Mouse (Mus musculus) spleen, adult 18-20 months (tissue): ENCODE measurements around the gene Dnajc27.

Experiments
- DNase-seq, 2 experiments: peaks; one replicate each; pipeline ENCODE4 v3.0.0; 2022; ENCODE audit warnings: mixed read lengths in 2 of 2

Dnajc27 gene

DNA sequence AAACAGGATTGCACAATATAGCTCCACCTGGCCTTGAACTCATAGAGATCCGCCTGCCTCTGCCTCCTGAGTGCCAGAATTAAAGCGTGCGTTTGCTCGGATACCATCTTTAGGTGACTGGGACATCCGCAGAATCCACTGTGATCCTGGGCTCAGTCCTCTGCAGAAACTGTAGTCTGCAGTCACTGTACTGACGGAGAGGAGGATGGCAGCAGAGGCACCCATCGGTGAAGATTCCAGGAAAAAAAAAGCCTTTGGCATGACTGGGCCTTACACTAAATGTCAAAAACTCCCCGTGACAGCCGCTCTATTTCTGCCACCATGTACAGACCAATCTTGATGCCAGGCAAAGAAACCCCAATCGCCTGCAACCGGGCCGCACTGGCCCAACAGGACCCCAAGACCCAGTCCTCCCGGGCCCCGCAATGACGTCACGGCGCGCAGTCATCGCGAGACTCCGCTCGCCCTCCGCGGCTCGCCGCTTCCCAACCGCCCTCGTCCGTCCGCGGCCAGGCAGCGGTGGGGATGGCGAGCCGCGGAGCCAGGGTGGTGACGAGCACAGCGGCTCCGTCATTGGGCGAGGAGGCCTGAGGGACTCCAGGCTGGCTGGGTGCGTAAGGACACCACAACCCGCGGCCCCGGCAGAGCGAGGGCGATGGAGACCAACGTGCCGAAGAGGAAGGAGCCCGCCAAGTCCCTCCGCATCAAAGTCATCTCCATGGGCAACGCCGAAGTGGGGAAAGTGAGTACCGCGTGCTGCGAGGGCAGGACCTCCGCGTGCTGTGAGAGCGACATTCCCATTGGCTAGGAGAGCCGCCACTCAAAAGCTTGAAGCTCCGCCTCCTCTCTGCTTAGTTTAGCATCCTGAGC is at the start of gene Dnajc27:
Gene Dnajc27 (plus strand): TSS at position 452 of the 870 bp plus-strand sequence.
- DNase-seq = peak; percentile 87 to 92

DNA sequence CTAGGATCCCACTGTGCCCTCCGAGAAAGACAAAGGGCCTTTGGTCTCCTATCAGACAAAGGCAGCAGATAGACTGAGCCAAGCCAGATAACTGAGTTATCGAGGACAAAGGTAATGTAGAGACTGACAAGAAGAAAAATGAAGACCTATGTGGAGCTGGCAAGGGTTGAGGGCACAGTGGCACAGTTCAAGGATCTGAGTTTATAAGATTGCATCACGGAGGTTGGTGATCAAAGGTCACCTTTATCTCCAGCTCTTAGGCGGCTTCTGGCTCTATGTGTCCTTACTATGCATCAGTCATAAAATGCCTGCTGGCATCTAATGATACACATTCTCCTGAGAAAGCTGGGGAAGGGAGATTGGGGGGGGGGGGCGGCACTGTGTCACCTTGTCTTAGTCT is 46.2 kb upstream of the Dnajc27 start:
- no peak for DNase-seq

DNA sequence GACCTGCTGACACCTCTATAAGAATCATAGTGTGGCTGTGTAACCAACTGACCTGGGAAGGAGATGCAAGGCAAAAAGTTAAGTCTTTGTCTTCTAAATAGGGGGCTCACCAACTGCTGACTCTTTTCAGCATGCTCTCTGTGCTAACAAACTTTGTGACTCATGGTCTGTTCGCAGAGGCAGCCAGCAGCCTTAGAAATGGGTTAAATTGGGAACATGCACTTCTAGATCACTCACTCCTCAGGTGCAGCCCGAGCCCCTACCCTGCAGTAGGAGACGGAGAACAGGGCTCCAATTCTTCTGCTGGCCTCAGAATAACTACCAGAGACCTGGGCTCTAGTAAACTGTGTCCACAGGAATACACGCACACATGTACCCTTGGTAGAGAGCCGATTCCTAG is 44.9 kb upstream of the Dnajc27 start:
- no peak for DNase-seq

DNA sequence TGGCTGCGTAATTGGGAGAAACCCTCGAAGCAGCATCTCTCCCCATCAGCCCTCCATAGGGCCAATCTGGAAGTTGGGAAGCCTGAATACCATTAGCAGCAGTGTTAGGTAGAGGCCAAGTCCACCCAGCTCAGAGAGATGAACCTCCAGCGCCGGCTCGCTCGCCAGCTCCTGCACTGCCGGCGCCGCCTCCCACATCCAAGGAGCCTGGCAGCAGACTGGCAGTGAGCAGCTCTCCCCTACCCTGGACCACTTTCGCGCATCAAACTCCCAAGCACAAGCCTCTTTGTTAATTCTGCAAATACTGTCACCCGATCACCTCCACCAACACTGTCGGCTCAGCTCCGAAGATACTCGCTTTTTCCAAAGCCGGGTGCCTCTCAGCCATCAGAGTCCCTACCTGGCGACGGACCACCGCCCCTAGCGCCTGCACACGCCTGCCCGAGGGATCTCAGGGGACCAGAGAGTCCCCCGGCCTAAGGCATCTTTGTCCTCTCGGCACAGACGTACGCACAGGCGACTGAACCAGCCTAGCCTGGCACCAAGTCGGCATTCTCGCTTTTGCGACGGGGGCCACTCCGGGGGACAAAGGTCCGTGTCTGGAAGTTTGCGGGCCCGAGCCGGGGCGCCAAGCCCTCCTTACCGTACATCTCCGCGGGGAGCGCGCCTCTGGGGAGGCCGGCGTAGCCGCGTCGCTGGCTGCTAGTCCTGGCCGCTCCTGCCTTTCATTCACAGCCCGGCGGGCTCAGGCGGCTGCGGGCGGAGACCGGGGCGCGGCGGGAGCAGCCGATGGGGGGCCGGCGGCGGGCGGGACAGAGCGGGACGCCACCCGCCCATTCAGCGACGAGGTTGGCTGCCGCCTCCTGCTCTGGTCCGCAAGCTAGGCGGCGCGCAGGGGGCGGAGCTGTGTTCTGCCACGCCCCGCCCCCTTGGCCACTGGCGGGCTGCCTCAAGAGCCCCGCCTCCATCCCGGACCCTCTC is 44.0 kb upstream of the Dnajc27 start, which contains the start of gene Efr3b:
Gene Efr3b (minus strand): TSS at position 855 of the 981 bp plus-strand sequence.
- DNase-seq = peak; percentile 57 to 67

DNA sequence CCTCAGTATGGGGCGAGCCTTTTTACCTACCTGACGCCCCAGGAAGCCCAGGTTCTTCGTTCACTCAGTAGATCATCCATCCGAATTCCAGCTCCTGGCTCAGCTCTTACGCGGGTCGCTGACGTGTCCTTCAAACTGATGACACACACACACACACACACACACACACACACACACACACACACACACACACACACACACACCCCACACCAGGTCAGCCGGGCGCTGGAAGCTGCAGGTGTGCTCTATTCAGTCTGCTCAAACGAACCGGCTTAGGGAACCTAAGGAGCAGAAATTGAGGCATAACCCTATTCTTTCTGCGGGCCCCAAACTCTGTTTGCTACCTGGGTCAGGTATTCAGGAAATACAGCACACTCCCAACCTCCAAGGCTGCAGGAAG is 43.3 kb upstream of the Dnajc27 start:
- no peak for DNase-seq

DNA sequence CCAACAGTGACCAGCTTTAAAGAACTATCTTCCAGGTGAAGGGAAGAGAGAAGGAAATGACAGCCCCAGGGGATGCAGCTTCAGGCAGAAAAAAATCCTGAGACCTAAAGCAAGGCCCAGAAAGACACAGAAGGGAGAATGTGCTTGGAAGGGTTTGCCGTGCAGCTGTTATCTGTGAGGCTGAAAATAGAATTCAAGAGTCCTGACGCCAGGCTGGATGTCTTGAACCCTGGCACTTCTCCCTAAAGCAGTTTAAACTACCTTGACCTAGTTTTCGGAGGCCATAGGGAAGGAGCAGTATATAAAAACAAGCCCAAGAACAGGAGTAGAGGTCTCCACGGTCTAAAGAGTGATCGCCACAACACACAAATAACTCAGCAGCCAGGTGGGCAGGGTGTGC is 40.0 kb upstream of the Dnajc27 start:
- DNase-seq = no peak

DNA sequence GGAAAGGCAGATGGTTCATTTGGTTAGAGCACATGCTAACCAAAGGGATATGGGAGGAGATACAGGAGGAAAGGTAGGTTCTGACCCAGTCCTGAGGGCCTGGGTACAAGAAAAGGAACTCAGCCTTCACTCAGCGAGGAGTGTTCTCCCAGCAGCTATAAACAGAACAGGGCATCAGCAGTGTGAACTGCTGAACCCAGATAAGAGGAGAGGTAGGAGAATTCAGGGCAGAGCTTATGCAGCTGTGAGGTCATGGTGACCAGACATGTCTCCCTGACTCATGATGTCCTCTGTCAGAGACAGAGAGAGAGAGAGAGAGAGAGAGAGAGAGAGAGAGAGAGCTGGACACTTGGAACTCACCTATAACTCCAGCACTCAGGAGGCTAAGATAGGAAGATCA is 36.4 kb upstream of the Dnajc27 start:
- no peak for DNase-seq

DNA sequence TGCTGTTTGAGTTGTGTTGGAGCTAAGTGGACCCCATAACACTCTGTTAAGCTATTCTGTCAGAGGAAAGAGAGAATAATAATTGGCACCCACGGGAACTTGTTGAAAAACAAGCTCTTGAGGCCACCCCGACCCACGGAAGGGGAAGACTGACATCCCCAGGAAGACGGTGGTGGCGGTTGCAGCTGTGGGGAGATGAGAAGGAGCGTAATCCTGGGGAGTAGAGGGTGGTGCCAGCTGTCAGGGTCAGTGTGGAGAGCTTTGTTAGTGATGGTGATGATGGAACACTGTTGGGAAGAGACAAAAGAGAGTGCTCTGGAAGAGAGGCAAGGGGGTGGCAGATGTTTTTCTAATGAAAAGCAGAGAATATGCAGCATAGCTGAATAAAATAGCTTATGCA is 34.4 kb upstream of the Dnajc27 start:
- no peak for DNase-seq

DNA sequence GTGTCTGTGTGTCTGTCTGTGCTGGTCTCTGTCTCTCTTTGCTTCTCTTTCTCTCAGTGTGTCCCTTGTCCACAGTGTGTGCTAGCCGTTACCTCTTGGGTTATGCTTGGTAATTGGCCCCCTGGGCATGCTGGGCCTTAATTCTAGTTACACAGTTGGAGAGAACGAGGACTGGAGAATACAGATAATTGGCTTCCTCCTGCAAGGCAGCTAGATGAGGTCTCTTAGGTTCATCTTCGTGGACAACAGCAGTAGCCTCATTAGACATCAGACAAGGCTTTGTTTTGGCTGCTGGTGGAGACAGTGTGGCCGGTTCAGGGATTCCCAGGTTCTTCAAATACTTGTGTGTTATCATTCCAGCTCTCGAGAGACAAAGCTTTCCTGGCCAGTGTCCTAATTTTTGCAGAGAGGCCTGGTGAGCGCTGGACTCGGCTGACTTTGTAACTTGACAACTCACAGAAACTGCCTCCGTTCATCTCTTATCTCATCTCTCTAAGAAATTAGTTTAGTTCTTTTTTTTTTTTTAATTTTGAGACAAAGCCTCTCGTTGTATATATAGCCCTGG is 31.4 kb upstream of the Dnajc27 start:
- no peak for DNase-seq

DNA sequence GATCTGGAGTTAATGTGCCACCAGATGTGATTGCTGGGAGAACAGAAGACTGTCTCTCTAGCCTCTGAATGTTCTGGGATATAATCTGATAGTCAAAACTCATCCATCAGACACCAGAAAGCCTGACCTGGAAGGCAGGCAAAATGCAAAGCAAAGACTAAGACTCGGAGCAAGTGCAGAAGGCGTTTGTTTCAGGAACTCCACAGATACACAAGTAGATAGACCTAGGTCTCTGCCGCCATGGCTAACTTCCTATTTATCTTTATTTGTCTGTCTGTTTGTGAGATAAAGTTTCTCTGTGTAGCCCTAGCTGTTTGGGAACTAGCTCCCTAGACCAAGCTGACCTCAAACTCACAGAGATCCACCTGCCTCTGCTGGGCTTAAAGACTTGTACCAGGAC is 28.7 kb upstream of the Dnajc27 start:
- DNase-seq = no peak

DNA sequence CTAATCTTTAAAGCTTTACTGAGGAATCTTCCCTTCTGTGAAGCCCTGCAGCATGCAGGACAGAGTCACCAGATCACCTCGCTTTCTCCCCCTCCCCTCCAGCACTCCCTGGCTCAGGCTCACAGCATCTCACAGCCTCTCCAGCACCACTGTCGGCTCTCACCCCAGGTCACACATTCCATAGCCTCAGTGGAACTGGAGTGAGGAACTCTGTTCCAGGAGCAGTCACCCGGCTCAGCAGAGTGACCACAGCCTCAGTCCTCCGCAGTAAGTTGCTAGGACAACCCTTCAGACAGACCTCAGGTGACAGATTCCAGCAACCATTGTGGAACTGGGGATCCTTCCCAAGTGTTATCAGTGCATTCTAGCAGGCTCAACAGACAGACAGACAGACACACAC is 27.5 kb upstream of the Dnajc27 start:
- no peak for DNase-seq

DNA sequence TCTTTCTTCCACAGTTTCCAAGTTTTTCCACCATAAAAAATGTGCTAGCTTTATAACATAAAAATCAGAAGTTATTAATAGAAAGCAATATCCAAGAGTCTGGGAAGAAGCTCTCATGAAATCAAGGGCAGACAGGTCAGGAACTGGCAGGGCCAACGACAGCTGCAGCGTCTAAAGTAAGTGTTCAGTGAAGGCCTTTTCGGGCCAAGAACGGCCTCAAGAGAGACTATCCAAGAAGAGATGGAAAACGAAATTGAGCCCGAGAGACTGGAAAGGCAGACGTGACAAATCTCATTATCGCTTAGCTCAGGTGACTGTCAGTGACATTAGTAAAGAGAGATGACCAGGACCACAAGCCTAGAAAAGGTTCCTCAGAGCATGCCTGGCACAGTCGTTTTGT is 24.1 kb upstream of the Dnajc27 start:
- DNase-seq = no peak

DNA sequence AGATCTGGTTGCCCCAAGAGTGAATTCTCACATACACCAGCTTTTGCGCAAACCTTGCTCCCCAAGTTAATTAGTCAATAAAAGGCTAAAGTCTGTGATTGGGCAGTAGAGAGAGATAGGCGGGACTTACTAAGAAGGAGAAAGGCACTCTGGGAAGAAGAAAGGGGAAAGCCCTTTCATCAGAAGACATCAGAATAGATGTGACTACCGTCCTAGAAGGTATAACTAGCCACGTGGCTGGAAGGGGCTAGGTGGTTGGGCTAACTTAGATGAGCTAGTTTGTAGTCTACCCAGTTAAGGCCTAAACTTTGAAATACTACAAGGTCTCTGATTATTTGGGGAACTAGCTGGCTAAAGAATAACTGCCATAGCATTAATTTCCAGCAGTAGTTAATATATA is 22.7 kb upstream of the Dnajc27 start:
- DNase-seq = no peak

DNA sequence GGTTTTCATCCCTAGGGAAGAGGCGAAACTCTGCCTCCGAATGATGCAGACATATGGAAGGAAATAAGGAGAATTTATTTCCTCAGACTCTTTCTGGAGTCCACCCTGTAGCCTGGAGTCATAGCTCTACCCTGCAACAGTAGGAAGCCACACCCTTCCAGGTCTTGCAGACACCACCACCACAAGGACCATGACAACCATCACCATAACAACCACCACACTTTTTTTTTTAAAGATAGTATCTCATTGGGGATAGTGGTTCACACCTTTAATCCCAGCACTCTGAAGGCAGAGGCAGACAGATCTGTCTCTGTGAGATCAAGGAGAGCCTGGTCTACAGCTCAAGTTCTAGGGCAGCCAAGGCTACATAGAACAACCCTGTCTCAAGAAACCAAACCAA is 16.9 kb upstream of the Dnajc27 start:
- DNase-seq = no peak

DNA sequence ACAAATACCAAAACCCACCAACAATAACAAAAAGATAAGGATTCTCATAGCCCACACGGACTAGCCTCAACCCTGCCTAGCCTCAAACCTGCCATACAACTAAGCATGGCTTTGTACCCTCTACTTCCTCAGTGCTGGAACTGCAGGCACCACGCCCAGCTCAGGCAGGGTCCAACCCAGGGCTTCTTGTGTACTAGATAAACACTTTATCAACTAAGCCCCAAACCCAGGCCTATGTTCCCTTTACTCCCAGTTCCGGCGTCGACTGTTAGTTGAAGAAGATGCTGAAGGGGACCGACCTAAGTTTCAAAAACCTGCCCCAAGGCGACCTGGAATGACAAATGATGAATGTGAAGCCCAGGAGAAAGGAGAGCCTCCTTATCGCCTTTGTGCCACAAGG is 16.4 kb upstream of the Dnajc27 start:
- no peak for DNase-seq

DNA sequence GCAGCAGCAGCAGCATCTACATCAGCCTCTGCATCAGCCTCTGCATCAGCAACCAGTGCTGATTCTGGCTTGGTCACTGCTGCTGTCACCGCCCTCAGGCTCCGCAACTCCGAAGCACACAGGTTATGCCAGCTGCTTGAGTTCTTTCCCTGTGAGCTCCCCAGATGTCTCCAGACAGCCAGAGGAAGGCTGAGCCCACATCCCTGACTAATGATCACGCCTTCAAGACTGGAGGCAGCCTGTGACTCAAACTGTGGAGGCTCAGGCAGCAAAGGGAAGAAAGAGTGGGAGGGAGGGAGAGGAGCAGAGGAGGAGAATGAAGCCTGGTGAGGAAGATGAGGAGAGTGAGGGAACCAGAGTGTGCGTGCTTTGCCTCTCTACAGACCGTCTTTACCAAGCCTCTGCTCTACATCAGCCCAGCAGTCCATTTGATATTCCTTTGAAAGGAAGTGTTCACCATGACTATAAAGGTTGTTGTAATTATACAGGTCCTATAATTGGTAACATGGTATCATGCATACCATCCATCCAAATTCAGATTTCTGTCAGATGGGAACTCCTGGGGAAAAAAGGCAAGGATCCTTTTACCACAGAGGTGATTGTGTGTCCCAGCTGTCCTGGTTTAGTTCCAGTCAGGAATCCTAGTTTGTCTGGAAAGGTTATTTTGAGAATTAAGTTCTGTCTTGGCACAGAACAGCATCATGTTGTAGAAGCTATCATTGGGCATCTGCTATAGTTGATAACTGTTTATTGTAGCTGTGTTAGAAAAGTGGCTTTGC is 15.5 kb upstream of the Dnajc27 start:
- DNase-seq = no peak

DNA sequence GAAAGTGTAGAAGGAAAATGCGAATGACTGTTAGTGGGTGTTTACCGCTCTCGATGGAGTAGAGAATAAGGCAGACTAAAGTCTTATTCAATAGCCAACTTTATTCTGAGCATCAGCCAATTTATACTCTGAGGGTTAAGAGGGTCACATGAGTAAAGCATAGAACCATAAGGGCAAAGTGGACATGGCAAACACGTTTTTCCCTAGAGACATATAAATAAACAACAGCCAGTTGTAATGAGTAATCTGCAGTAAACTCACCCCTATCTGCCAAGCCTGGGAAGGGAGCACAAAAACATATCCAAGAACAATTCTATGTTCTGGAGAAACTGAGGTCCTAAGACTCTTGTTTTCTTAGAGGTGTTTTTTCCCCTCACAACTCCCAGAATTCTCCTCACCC is 13.8 kb upstream of the Dnajc27 start:
- no peak for DNase-seq

DNA sequence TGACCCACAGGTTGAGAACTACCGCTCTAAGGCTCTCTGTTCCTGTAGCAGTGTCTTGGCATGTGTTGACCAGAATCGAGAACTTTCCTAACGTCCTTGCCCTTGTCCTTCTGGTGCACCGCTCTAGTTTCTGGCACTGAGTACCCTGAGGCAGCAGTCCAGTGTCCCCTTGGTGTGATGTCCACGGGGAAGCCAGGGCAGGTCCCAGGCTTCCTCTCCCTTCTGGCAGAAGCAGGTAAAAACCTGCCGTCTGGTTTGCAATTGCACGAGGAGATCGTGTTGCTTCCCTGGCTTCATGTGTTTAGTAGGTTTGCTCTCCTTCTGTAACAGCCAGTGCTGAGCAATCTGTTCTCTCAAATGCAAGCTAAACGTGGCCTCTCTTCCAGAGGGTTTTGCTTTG is 10.7 kb upstream of the Dnajc27 start:
- DNase-seq = no peak

DNA sequence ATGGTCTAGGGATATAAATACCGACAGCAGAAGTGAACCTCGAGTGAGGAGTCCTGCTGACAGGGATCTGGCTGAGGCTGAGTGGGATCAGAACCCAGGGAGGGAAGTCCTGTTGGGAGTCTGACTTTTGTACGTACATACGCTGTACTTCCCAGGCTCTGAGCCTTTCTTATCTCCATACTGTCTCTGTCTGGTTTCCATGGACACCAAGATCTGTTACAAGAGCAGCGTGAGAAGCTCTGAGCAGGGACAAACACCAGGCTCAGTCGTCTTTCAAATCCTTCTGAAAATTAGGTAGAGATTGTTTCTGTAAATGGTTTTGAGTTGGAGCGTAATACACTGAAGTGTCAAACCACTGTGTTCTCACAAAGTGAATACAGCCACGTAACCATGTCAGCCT is 7.0 kb upstream of the Dnajc27 start:
- DNase-seq = no peak

DNA sequence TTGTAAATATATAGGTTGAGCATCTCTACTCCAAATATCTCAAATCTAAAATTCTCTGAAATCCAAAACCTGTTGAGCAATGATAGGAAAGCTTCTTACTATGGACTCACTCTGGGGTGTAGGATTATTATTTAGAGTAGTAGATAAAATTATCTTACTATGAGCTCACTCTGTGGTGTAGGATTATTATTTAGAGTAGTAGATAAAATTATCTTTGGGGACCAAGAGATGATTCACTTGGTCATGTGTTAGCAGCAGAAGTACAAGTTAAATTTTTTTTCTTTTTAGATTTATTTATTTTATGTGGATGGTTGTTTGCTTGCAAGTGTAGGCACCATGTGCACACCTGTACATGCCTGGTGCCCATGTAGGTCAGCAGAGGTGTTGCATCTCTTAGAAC is 6.0 kb upstream of the Dnajc27 start:
- DNase-seq = no peak

DNA sequence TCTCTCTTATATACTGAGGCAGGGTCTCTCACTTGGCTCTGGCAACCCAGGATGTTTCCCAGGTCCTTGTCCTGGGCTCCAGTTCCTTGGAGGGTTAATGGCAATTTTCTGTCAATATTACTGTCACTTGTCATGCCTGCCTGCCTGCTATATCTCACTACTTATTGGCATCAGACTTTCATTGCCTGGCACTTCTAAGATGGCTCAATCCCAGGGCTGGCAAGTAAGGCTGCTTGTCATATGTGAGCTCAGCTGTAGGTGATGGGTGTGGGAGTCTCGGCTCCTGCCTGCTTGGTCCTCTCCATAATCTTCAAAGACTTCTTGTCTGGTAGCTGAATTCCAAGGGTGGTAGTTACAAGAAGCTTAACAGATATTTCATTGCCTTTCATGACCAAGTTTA is 4.3 kb upstream of the Dnajc27 start:
- DNase-seq = no peak

DNA sequence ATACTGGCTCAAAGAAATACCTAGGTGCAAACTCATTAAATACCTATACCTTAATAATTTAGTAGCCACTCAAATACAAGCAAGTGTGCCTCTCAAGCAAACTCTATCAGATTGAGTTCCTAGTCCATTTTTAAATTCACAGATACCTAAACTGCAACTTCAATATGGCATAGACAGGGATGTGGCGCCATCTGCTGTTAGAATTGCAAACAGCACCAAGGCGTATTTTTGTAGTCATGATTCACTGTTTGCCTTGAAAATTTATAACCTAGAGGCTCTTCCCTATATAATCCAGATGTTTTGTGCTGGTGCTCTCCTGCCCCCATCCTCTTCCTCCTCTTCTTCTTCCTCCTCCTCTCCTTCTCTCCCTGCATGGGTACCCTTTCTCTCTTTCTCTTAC is 2.1 kb upstream of the Dnajc27 start:
- DNase-seq = peak; percentile 38 to 74

DNA sequence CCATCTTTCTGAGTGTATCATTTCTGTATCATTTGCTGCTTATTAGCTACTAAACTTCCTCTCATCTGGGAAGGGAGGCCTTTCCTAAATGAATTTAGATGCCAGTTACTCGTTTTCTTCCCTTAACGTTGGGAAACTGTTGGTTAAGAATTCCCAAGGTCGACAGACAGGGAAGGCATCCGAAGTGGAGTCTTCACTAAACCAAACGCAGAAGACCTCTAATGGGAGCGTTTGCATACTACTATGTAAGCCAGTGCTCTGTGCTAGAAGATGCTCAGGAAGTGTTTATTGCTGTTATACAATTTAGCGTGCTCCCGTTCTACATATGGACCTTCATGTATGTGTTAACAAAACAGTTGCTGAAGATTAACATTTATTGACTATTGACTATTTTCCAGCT is 1.1 kb downstream of the Dnajc27 start:
- no peak for DNase-seq
